Comparison of ENCODE assay signal across 10 mouse cellular contexts in the genomic region with DNA sequence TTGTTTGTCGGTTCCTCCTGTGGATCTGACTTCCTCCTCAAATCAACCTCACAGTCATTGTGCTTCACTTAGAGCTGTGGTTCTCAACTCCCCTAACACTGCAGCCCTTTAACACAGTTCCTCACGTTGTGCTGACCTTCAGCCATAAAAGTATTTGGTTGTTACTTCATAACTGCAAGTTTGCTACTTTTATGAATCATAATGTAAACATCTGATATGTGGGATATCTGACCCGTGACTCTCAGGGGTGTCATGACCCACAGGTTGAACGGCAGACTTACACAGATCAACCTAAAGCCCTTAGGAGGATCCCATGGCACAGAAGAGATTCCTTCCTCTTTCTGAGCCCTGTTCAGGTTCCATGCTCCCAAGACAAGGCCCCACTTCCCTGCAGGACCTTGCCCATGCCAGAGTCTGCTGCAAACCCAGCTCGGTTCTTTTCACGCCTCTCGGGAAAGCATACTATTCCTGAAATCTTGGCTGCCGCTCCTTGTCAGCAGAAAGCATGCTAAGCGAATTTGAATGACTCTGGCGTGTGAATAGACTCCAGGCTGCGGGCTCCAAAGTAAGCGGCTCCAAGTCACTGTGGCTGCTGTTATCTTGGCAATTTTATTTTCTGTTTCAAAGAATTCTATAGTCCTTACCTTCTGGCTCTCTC.
DNase-seq lines count a peak whose midpoint lies in the region; ATAC-seq lines count a peak whose summit lies in the region.
"Had no signal": no experiment of that assay in that cellular context is flagged by ENCODE, and none has a peak within 500 bp of the region (broad histone marks: within the 10 kb centered on the region; RNA-seq: fewer than 3 reads in every experiment).

No protein-coding gene starts in this region.

- no peaks in the 10 kb centered on the region for H3K27me3 ChIP-seq in embryonic facial prominence, embryonic 13.5 days
- no peaks in the 10 kb centered on the region for H3K27me3 ChIP-seq in embryonic facial prominence, embryonic 10.5 days (replicated peaks; ENCODE audit: low read depth, poor library complexity, severe bottlenecking)
- H3K27me3 ChIP-seq: neural tube, embryonic 13.5 days had no signal

- ATAC-seq in embryonic facial prominence, embryonic 13.5 days (ENCODE audit: insufficient number of reproducible peaks, insufficient read depth, low FRiP score, low TSS enrichment, low read depth), result no peak

- DNase-seq in embryonic facial prominence, embryonic 10.5 days (ENCODE audit: low spot score), result no peak
- DNase-seq in ovary, postnatal 36 days (ENCODE audit: low spot score), result peak; percentile 9
- no peak for DNase-seq in ovary, postnatal 10 days (ENCODE audit: low spot score)
- peak; percentile 66 to 70 for DNase-seq in left cerebral cortex, postnatal 14 days (ENCODE audit: low spot score in 2 of 2)
- peak; percentile 68 for DNase-seq in telencephalon, adult 2 months (ENCODE audit: low read depth, low spot score)
- no peak for DNase-seq in embryo, embryonic 10.5 days (ENCODE audit: low spot score)
- DNase-seq in adrenal gland, postnatal 25 days, result no peak
- DNase-seq: cerebellum, adult 8-10 months had no signal

- H3K4me2 ChIP-seq in embryonic facial prominence, embryonic 13.5 days, result no peak overlapping the region
- H3K4me2 ChIP-seq: neural tube, embryonic 13.5 days had no signal

- H3K4me1 ChIP-seq in embryonic facial prominence, embryonic 13.5 days, result 0 out of 2 replicates have a peak, but pooled peaks cover 9% of the 10 kb centered on the region
- H3K4me1 ChIP-seq in embryonic facial prominence, embryonic 10.5 days, result peaks cover 4% of the 10 kb centered on the region; the same call in 1 of the 2 replicates

- no peaks in the 10 kb centered on the region for H3K9me3 ChIP-seq in embryonic facial prominence, embryonic 13.5 days
- no peaks in the 10 kb centered on the region for H3K9me3 ChIP-seq in embryonic facial prominence, embryonic 10.5 days
- H3K9me3 ChIP-seq: neural tube, embryonic 13.5 days had no signal

- WGBS in embryonic facial prominence, embryonic 13.5 days, result 40% methylated on average over 12 of the region's 12 CpGs
- 53% methylated on average over 12 of the region's 12 CpGs for WGBS in embryonic facial prominence, embryonic 10.5 days

- no peak overlapping the region for H3K4me3 ChIP-seq in embryonic facial prominence, embryonic 13.5 days
- H3K4me3 ChIP-seq in embryonic facial prominence, embryonic 10.5 days, result no peak overlapping the region
- H3K4me3 ChIP-seq: neural tube, embryonic 13.5 days had no signal

- intact Hi-C loops in left cerebral cortex, postnatal 14 days (cut with DNase I), result loop anchor here (5.0 kb wide), 2 partner anchors 67 to 68 kb away; no protein-coding TSS in a partner anchor

- peak overlapping the region; percentile 48; the same call in 1 of the 2 replicates for H3K27ac ChIP-seq in embryonic facial prominence, embryonic 13.5 days
- H3K27ac ChIP-seq in embryonic facial prominence, embryonic 10.5 days (replicated peaks), result no peak overlapping the region; the same call in 1 of the 2 replicates
- H3K27ac ChIP-seq: neural tube, embryonic 13.5 days had no signal

- no peaks in the 10 kb centered on the region for H3K36me3 ChIP-seq in embryonic facial prominence, embryonic 13.5 days
- no peaks in the 10 kb centered on the region for H3K36me3 ChIP-seq in embryonic facial prominence, embryonic 10.5 days (replicated peaks)
- H3K36me3 ChIP-seq: neural tube, embryonic 13.5 days had no signal

- no peak overlapping the region for H3K9ac ChIP-seq in embryonic facial prominence, embryonic 13.5 days
- H3K9ac ChIP-seq: neural tube, embryonic 13.5 days had no signal

Comparison
In these comparisons a context has a peak if more than half of its experiments do, and no peak if none do; other contexts are left out.
1. DNase-seq: peak in ovary, postnatal 36 days (single experiment), left cerebral cortex, postnatal 14 days (2 of 2) and telencephalon, adult 2 months (single experiment); none in embryonic facial prominence, embryonic 10.5 days (single experiment), ovary, postnatal 10 days (single experiment), embryo, embryonic 10.5 days (single experiment) and adrenal gland, postnatal 25 days (single experiment).